Mouse (Mus musculus) cortical plate, adult 2 months (tissue): ENCODE data around the gene Plekhg5.

ENCODE experiments used
- CTCF ChIP-seq: fragments of 200-500 bp; IDR thresholded peaks from 2 replicates; pipeline ENCODE4 v1.5.1; 2011; ENCODE audit warnings: mild to moderate bottlenecking, control low read depth, low read length; ENCODE audit not compliant: insufficient read depth; ENCODE audit errors: extremely low read depth
- POLR2A ChIP-seq: fragments of 200-500 bp; IDR thresholded peaks from 2 replicates; pipeline ENCODE4 v1.6.1; 2011; ENCODE audit warnings: mild to moderate bottlenecking, low read length, control low read depth; ENCODE audit not compliant: insufficient read depth; ENCODE audit errors: extremely low read depth

DNA sequence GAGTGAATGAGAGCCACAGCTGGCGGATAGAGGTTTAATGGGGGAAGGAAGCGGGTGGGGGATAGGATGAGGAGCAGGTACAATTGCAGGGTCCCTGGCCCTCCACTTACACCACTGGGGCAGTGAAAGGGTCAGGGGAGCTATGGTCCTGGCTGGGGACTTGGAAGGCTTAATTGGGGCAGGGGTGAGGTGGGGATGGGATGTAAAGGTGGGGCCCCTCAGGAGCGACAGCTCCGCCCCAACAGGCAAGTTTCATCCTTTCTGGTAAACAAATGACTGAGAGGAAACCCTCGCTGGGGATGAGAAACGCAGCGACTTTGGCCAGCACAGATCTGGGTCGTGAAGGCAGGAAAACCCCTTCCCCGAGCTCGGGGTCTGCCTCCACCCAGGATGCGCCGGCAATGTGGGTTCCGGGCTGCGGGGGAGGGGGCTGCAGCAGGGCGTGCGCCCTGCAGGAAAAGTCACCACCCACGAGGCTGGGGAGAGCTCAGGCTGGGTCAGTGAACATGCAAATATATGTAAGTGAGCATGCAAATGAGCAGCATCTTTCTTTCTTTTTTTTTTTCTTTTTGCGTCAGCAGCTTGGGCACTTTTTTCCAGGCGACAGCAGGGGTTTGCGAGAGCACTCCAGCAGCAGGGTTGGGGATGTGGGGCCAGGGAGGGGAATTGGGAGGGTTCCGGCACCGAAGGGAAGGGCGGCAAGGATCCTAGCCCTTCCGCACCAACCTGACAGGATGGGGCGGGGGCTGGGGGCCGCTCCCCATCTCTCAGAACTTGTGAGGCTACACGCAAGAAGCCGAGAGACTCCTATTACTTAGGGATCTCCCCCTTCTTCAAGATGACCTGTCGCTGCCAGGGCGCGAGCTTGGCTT is 48.2 kb downstream of the Plekhg5 start:
- no peak for TF ChIP-seq CTCF
- no peak for TF ChIP-seq POLR2A
